Mouse (Mus musculus) liver, postnatal 0 days (tissue): Measurements from ENCODE around the gene Gm5475.

Source experiments
- CTCF ChIP-seq: sonication (generic); IDR thresholded peaks from 2 replicates; pipeline ENCODE4 v1.5.1; 2016; ENCODE audit warnings: antibody characterized with exemption, low read depth
- EP300 ChIP-seq: IDR thresholded peaks from 2 replicates; pipeline ENCODE4 v1.6.1; 2016; ENCODE audit warnings: antibody characterized with exemption, low read depth, mild to moderate bottlenecking

DNA sequence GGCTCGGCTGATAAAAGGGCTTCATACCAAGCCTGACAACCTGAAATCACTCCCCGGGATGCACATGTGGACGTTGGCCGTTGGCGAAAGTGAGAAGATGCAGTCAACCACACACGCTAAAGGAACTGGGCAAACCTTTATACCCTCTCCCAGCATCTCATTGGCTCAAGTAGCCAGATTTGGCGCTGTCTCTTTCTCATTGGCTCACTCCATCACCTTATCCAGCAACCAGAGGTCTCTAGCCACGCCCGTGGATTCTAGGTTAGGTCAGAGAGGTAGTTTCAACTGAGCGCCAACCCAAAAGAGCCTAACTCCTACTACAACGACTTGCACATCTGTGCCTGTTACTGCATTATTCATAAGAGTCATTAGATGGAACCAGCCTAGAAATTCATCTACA lies 30.5 kb downstream of the Gm5475 start:
- no peak for TF ChIP-seq CTCF
- no peak for TF ChIP-seq EP300
